ENCODE assay signal across 14 mouse cellular contexts in genomic region chr19:15199692-15200091, GRCm38 (mm10).
"Had no signal": no experiment of that assay in that cellular context is flagged by ENCODE, and none has a peak within 500 bp of the region (broad histone marks: within the 10 kb centered on the region; RNA-seq: fewer than 3 reads in every experiment).

No protein-coding gene starts in this region.

- DNase-seq: kidney, adult 18-20 months; kidney, postnatal 4 days; lung, embryonic 14.5 days; lung, postnatal 10 days; right cerebral cortex, adult 18-20 months; right cerebral cortex, postnatal 25 days; thymus, adult 18-20 months; thymus, postnatal 14 days had no signal

- ATAC-seq: intestine, embryonic 15.5 days; liver, embryonic 12.5 days had no signal

- H3K4me3 ChIP-seq: intestine, embryonic 15.5 days; limb, embryonic 15.5 days; liver, embryonic 12.5 days; midbrain, embryonic 12.5 days; neural tube, embryonic 15.5 days had no signal

- H3K4me2 ChIP-seq: intestine, embryonic 15.5 days; limb, embryonic 15.5 days; liver, embryonic 12.5 days; lung, embryonic 14.5 days; midbrain, embryonic 12.5 days; neural tube, embryonic 15.5 days had no signal

- H3K4me1 ChIP-seq: intestine, embryonic 15.5 days; limb, embryonic 15.5 days; liver, embryonic 12.5 days had no signal

- H3K27ac ChIP-seq: intestine, embryonic 15.5 days; limb, embryonic 15.5 days; liver, embryonic 12.5 days; neural tube, embryonic 15.5 days; stomach, postnatal 0 days had no signal

- H3K36me3 ChIP-seq: intestine, embryonic 15.5 days; limb, embryonic 15.5 days; liver, embryonic 12.5 days; midbrain, embryonic 12.5 days; neural tube, embryonic 15.5 days had no signal

- H3K9ac ChIP-seq: intestine, embryonic 15.5 days; limb, embryonic 15.5 days; liver, embryonic 12.5 days; lung, embryonic 14.5 days; midbrain, embryonic 12.5 days; neural tube, embryonic 15.5 days had no signal

- H3K9me3 ChIP-seq: intestine, embryonic 15.5 days; limb, embryonic 15.5 days; liver, embryonic 12.5 days; midbrain, embryonic 12.5 days; neural tube, embryonic 15.5 days had no signal

- H3K27me3 ChIP-seq: intestine, embryonic 15.5 days; limb, embryonic 15.5 days; liver, embryonic 12.5 days; midbrain, embryonic 12.5 days; neural tube, embryonic 15.5 days had no signal
